Mouse (Mus musculus): ENCODE data around the gene Tyw1. TPM values are rescaled to one million over a fixed set of nuclear protein-coding genes. Genes with fewer than 3 reads are reported as not detected.
"Not testable (repeated sequence)": the region's sequence is repeated elsewhere in the genome, so short reads cannot be mapped to it uniquely, and the experiment has no call there.

Tyw1 gene
- polyA plus RNA-seq, 1 experiment from 2014 or later: 34.9 TPM

GRCm38 (mm10) chr5:130254164-130255016 is 1.0 kb upstream of the Tyw1 start:
- ATAC-seq (ENCODE audit: insufficient read depth, low FRiP score, low TSS enrichment) (no peak), DNase-seq (ENCODE audit: low spot score) (peak; percentile 26)
- peak overlapping the region; percentile 62 for H3K9ac ChIP-seq (ENCODE audit: low read length)
- 20% methylated on average over 19 of the region's 19 CpGs for WGBS
- H3K27ac ChIP-seq (ENCODE audit: low read depth, low read length): peak overlapping the region; percentile 50; the same call in 1 of the 2 replicates
- H3K4me2 ChIP-seq (ENCODE audit: low read depth): peak overlapping the region; percentile 61
- peak overlapping the region; percentile 70 for H3K4me3 ChIP-seq (ENCODE audit: low read depth, low read length)
- H3K36me3 ChIP-seq (ENCODE audit: control insufficient read depth, insufficient read depth, low read length): peaks cover 8% of the 10 kb centered on the region
- H3K4me1 ChIP-seq (ENCODE audit: control insufficient read depth, insufficient read depth, low read length): peaks cover 3% of the 10 kb centered on the region; the same call in 1 of the 2 replicates
- H3K27me3 ChIP-seq (ENCODE audit: control insufficient read depth, insufficient read depth, low read length): no peaks in the 10 kb centered on the region
- no peaks in the 10 kb centered on the region for H3K9me3 ChIP-seq (ENCODE audit: control insufficient read depth, low read length)

GRCm38 (mm10) chr5:130255799-130256525 is 543 bp downstream of the Tyw1 start:
- H3K4me1 ChIP-seq (ENCODE audit: control insufficient read depth, insufficient read depth, low read length); H3K27me3 ChIP-seq (ENCODE audit: control insufficient read depth, insufficient read depth, low read length); H3K9ac ChIP-seq (ENCODE audit: low read length); H3K36me3 ChIP-seq (ENCODE audit: control insufficient read depth, insufficient read depth, low read length); DNase-seq (ENCODE audit: low spot score); H3K27ac ChIP-seq (ENCODE audit: low read depth, low read length); H3K9me3 ChIP-seq (ENCODE audit: control insufficient read depth, low read length); ATAC-seq (ENCODE audit: insufficient read depth, low FRiP score, low TSS enrichment): not testable (repeated sequence)
- H3K4me2 ChIP-seq (ENCODE audit: low read depth): peak overlapping the region; percentile 64
- H3K4me3 ChIP-seq (ENCODE audit: low read depth, low read length): peak overlapping the region; percentile 70
- WGBS: 32% methylated on average over 20 of the region's 20 CpGs

GRCm38 (mm10) chr5:130256678-130257271 is 1.4 kb downstream of the Tyw1 start:
- Histone ChIP-seq H3K9me3 (ENCODE audit: control insufficient read depth, low read length) (no peaks in the 10 kb centered on the region), H3K27me3 (ENCODE audit: control insufficient read depth, insufficient read depth, low read length) (no peaks in the 10 kb centered on the region), H3K4me3 (ENCODE audit: low read depth, low read length) (peak overlapping the region; percentile 67), H3K36me3 (ENCODE audit: control insufficient read depth, insufficient read depth, low read length) (0 out of 2 replicates have a peak, but pooled peaks cover under 1% of the 10 kb centered on the region), H3K4me1 (ENCODE audit: control insufficient read depth, insufficient read depth, low read length) (peaks cover 3% of the 10 kb centered on the region; the same call in 1 of the 2 replicates), H3K4me2 (ENCODE audit: low read depth) (peak overlapping the region; percentile 64), H3K9ac (ENCODE audit: low read length) (peak overlapping the region; percentile 74), H3K27ac (ENCODE audit: low read depth, low read length) (peak overlapping the region; percentile 60; the same call in 1 of the 2 replicates)
- DNase-seq (ENCODE audit: low spot score) (peak; percentile 89), ATAC-seq (ENCODE audit: insufficient read depth, low FRiP score, low TSS enrichment) (peak; percentile 93)
- WGBS: under 1% methylated on average over 25 of the region's 25 CpGs

GRCm38 (mm10) chr5:130257303-130257702 is 1.9 kb downstream of the Tyw1 start:
- ATAC-seq (ENCODE audit: insufficient read depth, low FRiP score, low TSS enrichment): no peak
- Histone ChIP-seq H3K36me3 (ENCODE audit: control insufficient read depth, insufficient read depth, low read length) (no peaks in the 10 kb centered on the region), H3K4me3 (ENCODE audit: low read depth, low read length) (peak overlapping the region; percentile 67), H3K4me1 (ENCODE audit: control insufficient read depth, insufficient read depth, low read length) (peaks cover 3% of the 10 kb centered on the region; the same call in 1 of the 2 replicates), H3K4me2 (ENCODE audit: low read depth) (peak overlapping the region; percentile 60), H3K27me3 (ENCODE audit: control insufficient read depth, insufficient read depth, low read length) (no peaks in the 10 kb centered on the region), H3K9me3 (ENCODE audit: control insufficient read depth, low read length) (no peaks in the 10 kb centered on the region), H3K27ac (ENCODE audit: low read depth, low read length) (peak overlapping the region; percentile 60; the same call in 1 of the 2 replicates), H3K9ac (ENCODE audit: low read length) (peak overlapping the region; percentile 74)
- DNase-seq (ENCODE audit: low spot score): no peak
- 10% methylated on average over 8 of the region's 8 CpGs for WGBS

GRCm38 (mm10) chr5:130263454-130263853 is 8.0 kb downstream of the Tyw1 start:
- WGBS: 83% methylated on average over 11 of the region's 11 CpGs
- no peaks in the 10 kb centered on the region for H3K9me3 ChIP-seq (ENCODE audit: control insufficient read depth, low read length)
- no peak overlapping the region for H3K9ac ChIP-seq (ENCODE audit: low read length)
- no peaks in the 10 kb centered on the region for H3K27me3 ChIP-seq (ENCODE audit: control insufficient read depth, insufficient read depth, low read length)
- no peak overlapping the region for H3K4me3 ChIP-seq (ENCODE audit: low read depth, low read length)
- ATAC-seq (ENCODE audit: insufficient read depth, low FRiP score, low TSS enrichment) (no peak), DNase-seq (ENCODE audit: low spot score) (no peak)
- no peak overlapping the region for H3K4me2 ChIP-seq (ENCODE audit: low read depth)
- H3K27ac ChIP-seq (ENCODE audit: low read depth, low read length): no peak overlapping the region
- H3K36me3 ChIP-seq (ENCODE audit: control insufficient read depth, insufficient read depth, low read length): peaks cover 13% of the 10 kb centered on the region
- no peaks in the 10 kb centered on the region for H3K4me1 ChIP-seq (ENCODE audit: control insufficient read depth, insufficient read depth, low read length)

- ATAC-seq (ENCODE audit: insufficient read depth, low FRiP score, low TSS enrichment) (no peak), DNase-seq (ENCODE audit: low spot score) (no peak)
- WGBS: 93% methylated on average over 6 of the region's 6 CpGs
- H3K4me1 ChIP-seq (ENCODE audit: control insufficient read depth, insufficient read depth, low read length): no peaks in the 10 kb centered on the region
- no peak overlapping the region for H3K4me3 ChIP-seq (ENCODE audit: low read depth, low read length)
- H3K27ac ChIP-seq (ENCODE audit: low read depth, low read length): no peak overlapping the region
- no peaks in the 10 kb centered on the region for H3K27me3 ChIP-seq (ENCODE audit: control insufficient read depth, insufficient read depth, low read length)
- no peak overlapping the region for H3K4me2 ChIP-seq (ENCODE audit: low read depth)
- no peak overlapping the region for H3K9ac ChIP-seq (ENCODE audit: low read length)
- no peaks in the 10 kb centered on the region for H3K9me3 ChIP-seq (ENCODE audit: control insufficient read depth, low read length)
- peaks cover 16% of the 10 kb centered on the region for H3K36me3 ChIP-seq (ENCODE audit: control insufficient read depth, insufficient read depth, low read length)
Measured at GRCm38 (mm10) chr5:130264433-130265005, 9.1 kb downstream of the Tyw1 start.

GRCm38 (mm10) chr5:130266651-130267050 is 11.2 kb downstream of the Tyw1 start:
- no peak overlapping the region for H3K4me2 ChIP-seq (ENCODE audit: low read depth)
- 88% methylated on average over 7 of the region's 7 CpGs for WGBS
- no peak overlapping the region for H3K27ac ChIP-seq (ENCODE audit: low read depth, low read length)
- no peaks in the 10 kb centered on the region for H3K27me3 ChIP-seq (ENCODE audit: control insufficient read depth, insufficient read depth, low read length)
- ATAC-seq (ENCODE audit: insufficient read depth, low FRiP score, low TSS enrichment) (no peak), DNase-seq (ENCODE audit: low spot score) (no peak)
- H3K4me3 ChIP-seq (ENCODE audit: low read depth, low read length): no peak overlapping the region
- H3K9ac ChIP-seq (ENCODE audit: low read length): no peak overlapping the region
- peaks cover 16% of the 10 kb centered on the region for H3K36me3 ChIP-seq (ENCODE audit: control insufficient read depth, insufficient read depth, low read length)
- no peaks in the 10 kb centered on the region for H3K4me1 ChIP-seq (ENCODE audit: control insufficient read depth, insufficient read depth, low read length)
- no peaks in the 10 kb centered on the region for H3K9me3 ChIP-seq (ENCODE audit: control insufficient read depth, low read length)

GRCm38 (mm10) chr5:130267316-130267715 is 11.9 kb downstream of the Tyw1 start:
- H3K36me3 ChIP-seq (ENCODE audit: control insufficient read depth, insufficient read depth, low read length): peaks cover 19% of the 10 kb centered on the region
- ATAC-seq (ENCODE audit: insufficient read depth, low FRiP score, low TSS enrichment) (no peak), DNase-seq (ENCODE audit: low spot score) (no peak)
- 100% methylated on average over 1 of the region's 1 CpGs for WGBS
- no peak overlapping the region for H3K9ac ChIP-seq (ENCODE audit: low read length)
- no peaks in the 10 kb centered on the region for H3K27me3 ChIP-seq (ENCODE audit: control insufficient read depth, insufficient read depth, low read length)
- H3K27ac ChIP-seq (ENCODE audit: low read depth, low read length): no peak overlapping the region
- no peak overlapping the region for H3K4me3 ChIP-seq (ENCODE audit: low read depth, low read length)
- H3K4me2 ChIP-seq (ENCODE audit: low read depth): no peak overlapping the region
- no peaks in the 10 kb centered on the region for H3K9me3 ChIP-seq (ENCODE audit: control insufficient read depth, low read length)
- H3K4me1 ChIP-seq (ENCODE audit: control insufficient read depth, insufficient read depth, low read length): no peaks in the 10 kb centered on the region
